In genomic region chr13:81785766-81786480, GRCm38 (mm10) we compare ENCODE assay signal across 10 mouse cellular contexts. TPM values are rescaled to one million over a fixed set of nuclear protein-coding genes. Genes with fewer than 3 reads are reported as not detected.
A peak's percentile ranks its signal among the peaks of the same experiment; 100 is the strongest.
DNase-seq lines count a peak whose midpoint lies in the region; ATAC-seq and TF ChIP-seq lines count a peak whose summit lies in the region.
"Had no signal": no experiment of that assay in that cellular context is flagged by ENCODE, and none has a peak within 500 bp of the region (broad histone marks: within the 10 kb centered on the region; RNA-seq: fewer than 3 reads in every experiment).

No protein-coding gene starts in this region.

- H3K27ac ChIP-seq in hindbrain, embryonic 13.5 days = no peak overlapping the region
- no peak overlapping the region for H3K27ac ChIP-seq in hindbrain, embryonic 11.5 days (ENCODE audit: low read depth, low read length)
- peak overlapping the region; percentile 75 for H3K27ac ChIP-seq in forebrain, postnatal 0 days (ENCODE audit: low read depth, low read length)
- H3K27ac ChIP-seq in gastrocnemius, adult 2 months = no peak overlapping the region
- no peak overlapping the region for H3K27ac ChIP-seq in thymus, adult 2 months (ENCODE audit: control insufficient read depth, insufficient read depth, low read length)

- TF ChIP-seq POLR2A in lung, adult 2 months (IDR thresholded peaks at IDR 0.05; ENCODE audit: borderline replicate concordance, extremely low read depth, low read depth, low read length) = no peak
- TF ChIP-seq POLR2A in thymus, adult 2 months (IDR thresholded peaks at IDR 0.05; ENCODE audit: control insufficient read depth, extremely low read depth, insufficient read depth, low read length, poor library complexity) = no peak

- TF ChIP-seq CTCF in forebrain, postnatal 0 days (IDR thresholded peaks at IDR 0.05; ENCODE audit: low read depth) = no peak
- no peak for TF ChIP-seq CTCF in gastrocnemius, adult 2 months (IDR thresholded peaks at IDR 0.05)
- no peak for TF ChIP-seq CTCF in lung, adult 2 months (IDR thresholded peaks at IDR 0.05; ENCODE audit: insufficient read depth, low read length)
- TF ChIP-seq CTCF in thymus, adult 2 months (IDR thresholded peaks at IDR 0.05; ENCODE audit: borderline replicate concordance, control insufficient read depth, extremely low read depth, insufficient read depth, low read length, poor library complexity) = no peak

- H3K4me2 ChIP-seq in hindbrain, embryonic 13.5 days = peak overlapping the region; percentile 30
- H3K4me2 ChIP-seq in hindbrain, embryonic 11.5 days (replicated peaks; ENCODE audit: low read depth, low read length) = no peak overlapping the region
- peak overlapping the region; percentile 55 for H3K4me2 ChIP-seq in forebrain, postnatal 0 days (ENCODE audit: low read depth)

- 69% methylated on average over 11 of the region's 11 CpGs for WGBS in hindbrain, embryonic 13.5 days
- WGBS in hindbrain, embryonic 11.5 days = 78% methylated on average over 11 of the region's 11 CpGs
- WGBS in forebrain, postnatal 0 days = 32% methylated on average over 11 of the region's 11 CpGs
- WGBS in lung, adult 2 months = 81% methylated on average over 11 of the region's 11 CpGs
- 90% methylated on average over 11 of the region's 11 CpGs for WGBS in thymus, adult 2 months

- no peaks in the 10 kb centered on the region for H3K9me3 ChIP-seq in hindbrain, embryonic 13.5 days
- no peaks in the 10 kb centered on the region for H3K9me3 ChIP-seq in hindbrain, embryonic 11.5 days (ENCODE audit: control insufficient read depth, low read length)
- no peaks in the 10 kb centered on the region for H3K9me3 ChIP-seq in forebrain, postnatal 0 days (ENCODE audit: low read length)

- H3K4me3 ChIP-seq in hindbrain, embryonic 13.5 days = no peak overlapping the region
- H3K4me3 ChIP-seq in hindbrain, embryonic 11.5 days (ENCODE audit: low read depth, low read length) = no peak overlapping the region
- peak overlapping the region; percentile 30 for H3K4me3 ChIP-seq in forebrain, postnatal 0 days (ENCODE audit: low read depth, low read length)
- no peak overlapping the region for H3K4me3 ChIP-seq in gastrocnemius, adult 2 months
- H3K4me3 ChIP-seq in lung, adult 2 months (replicated peaks; ENCODE audit: extremely low read depth, low read depth, low read length) = no peak overlapping the region
- H3K4me3 ChIP-seq in thymus, adult 2 months (ENCODE audit: control insufficient read depth, insufficient read depth, low read length) = no peak overlapping the region

- no peaks in the 10 kb centered on the region for H3K27me3 ChIP-seq in hindbrain, embryonic 13.5 days
- no peaks in the 10 kb centered on the region for H3K27me3 ChIP-seq in hindbrain, embryonic 11.5 days (ENCODE audit: control insufficient read depth, insufficient read depth, low read length)
- no peaks in the 10 kb centered on the region for H3K27me3 ChIP-seq in forebrain, postnatal 0 days (ENCODE audit: insufficient read depth, low read length)
- H3K27me3 ChIP-seq in thymus, adult 2 months (ENCODE audit: control insufficient read depth, insufficient read depth, low read length) = no peaks in the 10 kb centered on the region

- ATAC-seq in hindbrain, embryonic 13.5 days (ENCODE audit: low FRiP score) = no peak
- no peak for ATAC-seq in hindbrain, embryonic 11.5 days (ENCODE audit: low FRiP score)
- ATAC-seq in forebrain, postnatal 0 days = no peak

- peaks cover 22% of the 10 kb centered on the region for H3K4me1 ChIP-seq in hindbrain, embryonic 13.5 days (replicated peaks)
- H3K4me1 ChIP-seq in hindbrain, embryonic 11.5 days (replicated peaks; ENCODE audit: control insufficient read depth, insufficient read depth, low read length) = no peaks in the 10 kb centered on the region
- peaks cover 14% of the 10 kb centered on the region for H3K4me1 ChIP-seq in forebrain, postnatal 0 days (ENCODE audit: insufficient read depth)
- H3K4me1 ChIP-seq in lung, adult 2 months (ENCODE audit: control insufficient read depth, insufficient read depth, low read length) = peaks cover 5% of the 10 kb centered on the region
- H3K4me1 ChIP-seq in thymus, adult 2 months (replicated peaks; ENCODE audit: control insufficient read depth, insufficient read depth, low read length) = no peaks in the 10 kb centered on the region; the same call in 1 of the 2 replicates

- DNase-seq in hindbrain, embryonic 11.5 days (ENCODE audit: low spot score) = no peak
- DNase-seq in A20 (ENCODE audit: low read depth, low spot score) = peak; percentile 81
- DNase-seq in cerebellum, adult 9-10 months = peak; percentile 41
- DNase-seq in forebrain, postnatal 0 days = peak; percentile 45
- DNase-seq in gastrocnemius, adult 2 months = no peak
- no peak for DNase-seq in lung, adult 2 months
- no peak for DNase-seq in thymus, adult 2 months
- DNase-seq: heart, postnatal 36 days; thymus, postnatal 4 days had no signal

- H3K9ac ChIP-seq in hindbrain, embryonic 13.5 days = peak overlapping the region; percentile 56
- H3K9ac ChIP-seq in hindbrain, embryonic 11.5 days (ENCODE audit: low read depth, low read length) = no peak overlapping the region
- peak overlapping the region; percentile 31 for H3K9ac ChIP-seq in forebrain, postnatal 0 days

- intact Hi-C loops in gastrocnemius, adult 2 months (cut with DNase I) = no loop called here

- H3K36me3 ChIP-seq in hindbrain, embryonic 13.5 days = peaks cover 25% of the 10 kb centered on the region
- H3K36me3 ChIP-seq in hindbrain, embryonic 11.5 days (ENCODE audit: control insufficient read depth, insufficient read depth, low read length) = no peaks in the 10 kb centered on the region; the same call in 1 of the 2 replicates
- H3K36me3 ChIP-seq in forebrain, postnatal 0 days (ENCODE audit: insufficient read depth) = no peaks in the 10 kb centered on the region
- H3K36me3 ChIP-seq in thymus, adult 2 months (ENCODE audit: control insufficient read depth, insufficient read depth, low read length) = peaks cover 9% of the 10 kb centered on the region; the same call in 1 of the 2 replicates

RNA-seq across cellular contexts. Expression of gene Cetn3, which starts 3.0 kb away (rescaled TPM):
- polyA plus RNA-seq in hindbrain, embryonic 13.5 days (2015; fragmentation: Nextera tagmentation; extraction: Ambion mirVana) = 242 and 244 TPM in 2 replicates
- 266 and 275 TPM in 2 replicates for polyA plus RNA-seq in hindbrain, embryonic 11.5 days (2014; fragmentation: Nextera tagmentation; extraction: Ambion mirVana)
- 128 and 174 TPM in 2 replicates for total RNA-seq in forebrain, postnatal 0 days (2014; rRNA removed)
- 426 and 574 TPM in 2 replicates for polyA plus RNA-seq in forebrain, postnatal 0 days (2015; fragmentation: Nextera tagmentation; extraction: Ambion mirVana)
- total RNA-seq in gastrocnemius, adult 2 months (2021) = 10 to 100 TPM; 24.1 to 33.9 TPM
- 2.9 and 8.8 TPM in 2 replicates for polyA plus RNA-seq in lung, adult 2 months (2012; rRNA removed)
- polyA plus RNA-seq in thymus, adult 2 months (2012; rRNA removed) = 3.4 and 3.6 TPM in 2 replicates

Comparison
In these comparisons a context has a peak if more than half of its experiments do, and no peak if none do; other contexts are left out.
1. DNase-seq: peak in A20 (single experiment), cerebellum, adult 9-10 months (single experiment) and forebrain, postnatal 0 days (single experiment); none in hindbrain, embryonic 11.5 days (single experiment), gastrocnemius, adult 2 months (single experiment), lung, adult 2 months (single experiment) and thymus, adult 2 months (single experiment).
2. RNA of gene Cetn3, which starts 3.0 kb away (polyA plus RNA-seq): 426 to 574 TPM in forebrain, postnatal 0 days, 266 to 275 TPM in hindbrain, embryonic 11.5 days and 242 to 244 TPM in hindbrain, embryonic 13.5 days; 2.9 to 8.8 TPM in lung, adult 2 months and 3.4 to 3.6 TPM in thymus, adult 2 months; every median in the first group is over 10 times any median in the second.